Mouse (Mus musculus): ENCODE measurements around the gene Ndufaf2. TPM values are rescaled to one million over a fixed set of nuclear protein-coding genes. Genes with fewer than 3 reads are reported as not detected.

Gene Ndufaf2
- polyA plus RNA-seq, 1 experiment = 4.4 TPM

- no peaks in the 10 kb centered on the region for H3K4me1 ChIP-seq (ENCODE audit: control insufficient read depth)
- H3K27me3 ChIP-seq (ENCODE audit: control insufficient read depth) = no peaks in the 10 kb centered on the region
- TF ChIP-seq GATA1 (IDR thresholded peaks at IDR 0.05; ENCODE audit: low read length) (no peak), TAL1 (IDR thresholded peaks at IDR 0.05; ENCODE audit: low read length) (no peak)
- no peaks in the 10 kb centered on the region for H3K9me3 ChIP-seq (ENCODE audit: control insufficient read depth, low read length)
- H3K36me3 ChIP-seq (ENCODE audit: control insufficient read depth) = no peaks in the 10 kb centered on the region
- H3K4me3 ChIP-seq (replicated peaks) = no peak overlapping the region
Observed at GRCm38 (mm10) chr13:108127130-108127529, 31.3 kb downstream of the Ndufaf2 start.

- Histone ChIP-seq H3K4me1 (ENCODE audit: control insufficient read depth) (no peaks in the 10 kb centered on the region), H3K36me3 (ENCODE audit: control insufficient read depth) (no peaks in the 10 kb centered on the region), H3K27me3 (ENCODE audit: control insufficient read depth) (no peaks in the 10 kb centered on the region), H3K4me3 (replicated peaks) (no peak overlapping the region), H3K9me3 (ENCODE audit: control insufficient read depth, low read length) (no peaks in the 10 kb centered on the region)
- TF ChIP-seq GATA1 (IDR thresholded peaks at IDR 0.05; ENCODE audit: low read length) (no peak), TAL1 (IDR thresholded peaks at IDR 0.05; ENCODE audit: low read length) (no peak)
Observed at GRCm38 (mm10) chr13:108126246-108126645, 32.2 kb downstream of the Ndufaf2 start.

GRCm38 (mm10) chr13:108124096-108124495 lies 34.3 kb downstream of the Ndufaf2 start:
- no peak for TF ChIP-seq GATA1 (IDR thresholded peaks at IDR 0.05; ENCODE audit: low read length)
- TF ChIP-seq TAL1 (IDR thresholded peaks at IDR 0.05; ENCODE audit: low read length) = no peak
- Histone ChIP-seq H3K4me3 (replicated peaks) (no peak overlapping the region), H3K4me1 (ENCODE audit: control insufficient read depth) (no peaks in the 10 kb centered on the region), H3K36me3 (ENCODE audit: control insufficient read depth) (no peaks in the 10 kb centered on the region), H3K27me3 (ENCODE audit: control insufficient read depth) (no peaks in the 10 kb centered on the region), H3K9me3 (ENCODE audit: control insufficient read depth, low read length) (no peaks in the 10 kb centered on the region)

GRCm38 (mm10) chr13:108123109-108123723 lies 35.2 kb downstream of the Ndufaf2 start:
- Histone ChIP-seq H3K9me3 (ENCODE audit: control insufficient read depth, low read length) (no peaks in the 10 kb centered on the region), H3K4me1 (ENCODE audit: control insufficient read depth) (no peaks in the 10 kb centered on the region), H3K4me3 (replicated peaks) (no peak overlapping the region), H3K36me3 (ENCODE audit: control insufficient read depth) (no peaks in the 10 kb centered on the region), H3K27me3 (ENCODE audit: control insufficient read depth) (no peaks in the 10 kb centered on the region)
- TF ChIP-seq TAL1 (IDR thresholded peaks at IDR 0.05; ENCODE audit: low read length) (no peak), GATA1 (IDR thresholded peaks at IDR 0.05; ENCODE audit: low read length) (no peak)

- H3K9me3 ChIP-seq (ENCODE audit: control insufficient read depth, low read length) = no peaks in the 10 kb centered on the region
- no peaks in the 10 kb centered on the region for H3K36me3 ChIP-seq (ENCODE audit: control insufficient read depth)
- no peaks in the 10 kb centered on the region for H3K27me3 ChIP-seq (ENCODE audit: control insufficient read depth)
- no peak overlapping the region for H3K4me3 ChIP-seq (replicated peaks)
- no peaks in the 10 kb centered on the region for H3K4me1 ChIP-seq (ENCODE audit: control insufficient read depth)
- no peak for TF ChIP-seq TAL1 (IDR thresholded peaks at IDR 0.05; ENCODE audit: low read length)
- no peak for TF ChIP-seq GATA1 (IDR thresholded peaks at IDR 0.05; ENCODE audit: low read length)
Observed at GRCm38 (mm10) chr13:108119411-108120310, 38.8 kb downstream of the Ndufaf2 start.

- TF ChIP-seq GATA1 (IDR thresholded peaks at IDR 0.05; ENCODE audit: low read length) = no peak
- TF ChIP-seq TAL1 (IDR thresholded peaks at IDR 0.05; ENCODE audit: low read length) = no peak
- Histone ChIP-seq H3K4me1 (ENCODE audit: control insufficient read depth) (no peaks in the 10 kb centered on the region), H3K9me3 (ENCODE audit: control insufficient read depth, low read length) (no peaks in the 10 kb centered on the region), H3K36me3 (ENCODE audit: control insufficient read depth) (no peaks in the 10 kb centered on the region), H3K4me3 (replicated peaks) (no peak overlapping the region), H3K27me3 (ENCODE audit: control insufficient read depth) (no peaks in the 10 kb centered on the region)
Observed at GRCm38 (mm10) chr13:108118188-108118587, 40.2 kb downstream of the Ndufaf2 start.

GRCm38 (mm10) chr13:108117654-108118053 lies 40.8 kb downstream of the Ndufaf2 start:
- H3K27me3 ChIP-seq (ENCODE audit: control insufficient read depth) = no peaks in the 10 kb centered on the region
- no peaks in the 10 kb centered on the region for H3K9me3 ChIP-seq (ENCODE audit: control insufficient read depth, low read length)
- H3K4me3 ChIP-seq (replicated peaks) = no peak overlapping the region
- TF ChIP-seq GATA1 (IDR thresholded peaks at IDR 0.05; ENCODE audit: low read length) = no peak
- H3K36me3 ChIP-seq (ENCODE audit: control insufficient read depth) = no peaks in the 10 kb centered on the region
- no peaks in the 10 kb centered on the region for H3K4me1 ChIP-seq (ENCODE audit: control insufficient read depth)

- Histone ChIP-seq H3K9me3 (ENCODE audit: control insufficient read depth, low read length) (no peaks in the 10 kb centered on the region), H3K4me1 (ENCODE audit: control insufficient read depth) (no peaks in the 10 kb centered on the region), H3K4me3 (replicated peaks) (no peak overlapping the region), H3K36me3 (ENCODE audit: control insufficient read depth) (no peaks in the 10 kb centered on the region), H3K27me3 (ENCODE audit: control insufficient read depth) (no peaks in the 10 kb centered on the region)
- no peak for TF ChIP-seq TAL1 (IDR thresholded peaks at IDR 0.05; ENCODE audit: low read length)
- no peak for TF ChIP-seq GATA1 (IDR thresholded peaks at IDR 0.05; ENCODE audit: low read length)
Observed at GRCm38 (mm10) chr13:108114257-108114656, 44.2 kb downstream of the Ndufaf2 start.

- Histone ChIP-seq H3K9me3 (ENCODE audit: control insufficient read depth, low read length) (no peaks in the 10 kb centered on the region), H3K27me3 (ENCODE audit: control insufficient read depth) (no peaks in the 10 kb centered on the region), H3K4me3 (replicated peaks) (no peak overlapping the region), H3K4me1 (ENCODE audit: control insufficient read depth) (no peaks in the 10 kb centered on the region), H3K36me3 (ENCODE audit: control insufficient read depth) (no peaks in the 10 kb centered on the region)
- no peak for TF ChIP-seq TAL1 (IDR thresholded peaks at IDR 0.05; ENCODE audit: low read length)
- TF ChIP-seq GATA1 (IDR thresholded peaks at IDR 0.05; ENCODE audit: low read length) = no peak
Observed at GRCm38 (mm10) chr13:108113536-108113935, 44.9 kb downstream of the Ndufaf2 start.
